Mouse (Mus musculus) forebrain, embryonic 16.5 days (tissue): Measurements from ENCODE around the gene Tnfrsf13b. TPM values are rescaled to one million over a fixed set of nuclear protein-coding genes. Genes with fewer than 3 reads are reported as not detected.
"Not testable (repeated sequence)": the region's sequence is repeated elsewhere in the genome, so short reads cannot be mapped to it uniquely, and the experiment has no call there.

Experiments
- ATAC-seq: fragments of 200-750 bp; cut with Nextera tagmentation; 2 replicates; pipeline ENCODE4 v1.8.0; 2017; ENCODE audit warnings: mild to moderate bottlenecking, moderate library complexity
- H3K27ac ChIP-seq: fragments of 300-500 bp; sonication (generic); 2 replicates; pipeline ENCODE4 v1.5.1; 2014; ENCODE audit warnings: low read length, control low read depth
- H3K27me3 ChIP-seq: fragments of 300-500 bp; sonication (generic); replicated peaks from 2 replicates; pipeline ENCODE4 v1.6.1; 2014; ENCODE audit warnings: low read length; ENCODE audit not compliant: control insufficient read depth, insufficient read depth
- H3K36me3 ChIP-seq: fragments of 300-500 bp; sonication (generic); 2 replicates; pipeline ENCODE4 v1.6.1; 2014; ENCODE audit not compliant: control insufficient read depth, insufficient read depth
- H3K4me1 ChIP-seq: fragments of 300-500 bp; sonication (generic); replicated peaks from 2 replicates; pipeline ENCODE4 v1.6.1; 2014; ENCODE audit warnings: low read length; ENCODE audit not compliant: control insufficient read depth, insufficient read depth
- H3K4me2 ChIP-seq: fragments of 300-500 bp; sonication (generic); 2 replicates; pipeline ENCODE4 v1.6.1; 2014; ENCODE audit warnings: mild to moderate bottlenecking, low read length, control low read depth
- H3K4me3 ChIP-seq: fragments of 300-500 bp; sonication (generic); replicated peaks from 2 replicates; pipeline ENCODE4 v1.5.1; 2014; ENCODE audit warnings: mild to moderate bottlenecking, low read length, control low read depth
- H3K9ac ChIP-seq: fragments of 300-500 bp; sonication (generic); replicated peaks from 2 replicates; pipeline ENCODE4 v1.6.1; 2014; ENCODE audit warnings: low read depth, low read length, control low read depth
- H3K9me3 ChIP-seq: fragments of 300-500 bp; sonication (generic); 2 replicates; pipeline ENCODE4 v1.6.1; 2016; ENCODE audit warnings: low read length; ENCODE audit not compliant: control insufficient read depth
- WGBS: fragments of 180-500 bp; shearing (Covaris S2); extraction: QIAGEN DNeasy Blood & Tissue Kit; methylation state at CpG from one replicate; pipeline ENCODE4 v1.1.7; 2014; 5-methylcytosine and 5-hydroxymethylcytosine counted together
- polyA plus RNA-seq: library from polyadenylated mRNA; unstranded; fragments of >200 nt; fragmentation: Nextera tagmentation; extraction: Ambion mirVana; gene quantifications from 2 replicates; pipeline ENCODE4 v1.2.1, GENCODE M21; 2015

Gene Tnfrsf13b
- polyA plus RNA-seq, 1 experiment from 2014 or later, result 0.57 TPM

- peak within 1 kb of the TSS; percentile 77 for H3K4me2 ChIP-seq
- H3K9ac ChIP-seq, result peak within 1 kb of the TSS; percentile 100
- H3K27me3 ChIP-seq, result no peaks in the 10 kb centered on the region
- peak within 1 kb of the TSS; percentile 100 for H3K4me3 ChIP-seq
- H3K36me3 ChIP-seq, result no peaks in the 10 kb centered on the region
- H3K27ac ChIP-seq, result peak within 1 kb of the TSS; percentile 100
- ATAC-seq, result peak; percentile 95
- no peaks in the 10 kb centered on the region for H3K9me3 ChIP-seq
- H3K4me1 ChIP-seq, result peaks cover 38% of the 10 kb centered on the region
- WGBS, result under 1% methylated on average over 68 of the region's 69 CpGs
Measured at GRCm38 (mm10) chr11:61174821-61175658, 48.5 kb downstream of the Tnfrsf13b start, which contains the start of gene Usp22. TSS of gene Usp22 (minus strand) at chr11:61175055.

DNA sequence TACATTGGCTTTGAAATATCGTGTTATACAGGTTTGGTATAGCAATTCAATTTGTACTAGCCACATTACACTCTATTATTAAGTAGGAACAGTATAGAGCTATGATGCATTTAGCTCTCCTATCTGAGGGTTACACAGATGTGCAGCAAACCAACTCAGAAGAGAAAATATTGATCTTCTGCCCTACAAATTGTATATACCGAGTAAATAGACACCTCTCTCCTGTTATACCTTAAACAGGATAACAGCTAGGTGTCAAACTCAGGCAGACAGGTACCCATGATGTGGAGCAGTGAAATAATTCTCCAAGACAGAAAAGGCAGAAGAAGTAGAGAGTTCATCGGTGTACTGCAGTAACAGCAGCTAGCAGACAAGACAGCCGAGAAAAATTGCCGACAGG, 49.2 kb downstream of the Tnfrsf13b start:
- no peak overlapping the region for H3K4me3 ChIP-seq
- peaks cover 30% of the 10 kb centered on the region for H3K4me1 ChIP-seq
- no peak for ATAC-seq
- peak overlapping the region; percentile 30 for H3K4me2 ChIP-seq
- H3K27me3 ChIP-seq, result no peaks in the 10 kb centered on the region
- no peaks in the 10 kb centered on the region for H3K9me3 ChIP-seq
- H3K27ac ChIP-seq, result peak overlapping the region; percentile 75
- no peaks in the 10 kb centered on the region for H3K36me3 ChIP-seq
- WGBS, result 76% methylated on average over 5 of the region's 5 CpGs
- no peak overlapping the region for H3K9ac ChIP-seq

GRCm38 (mm10) chr11:61176321-61176720, 49.8 kb downstream of the Tnfrsf13b start:
- Histone ChIP-seq H3K9ac (no peak overlapping the region), H3K36me3 (no peaks in the 10 kb centered on the region), H3K4me1 (peaks cover 27% of the 10 kb centered on the region), H3K4me2 (no peak overlapping the region), H3K4me3 (no peak overlapping the region), H3K9me3 (no peaks in the 10 kb centered on the region), H3K27ac (peak overlapping the region; percentile 75), H3K27me3 (no peaks in the 10 kb centered on the region)
- no peak for ATAC-seq
- WGBS, result 88% methylated on average over 1 of the region's 1 CpGs

DNA sequence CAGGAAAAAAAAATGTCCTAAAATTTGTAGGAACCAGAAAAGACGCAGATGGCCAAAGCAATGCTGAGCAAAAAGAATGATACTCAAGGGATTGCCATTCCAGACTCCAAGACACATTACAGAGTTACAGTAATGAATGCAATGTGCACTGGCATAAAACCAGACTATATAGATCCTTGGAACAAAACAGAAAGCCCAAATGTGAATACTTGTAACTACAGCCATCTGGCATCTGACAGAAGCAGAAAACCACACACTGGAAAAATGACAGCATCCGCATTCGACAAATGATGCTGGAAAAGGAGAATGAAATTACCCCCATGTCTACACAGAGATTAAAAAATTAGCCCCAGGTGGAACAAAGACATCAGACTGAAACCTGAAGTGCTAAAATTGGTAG, 53.8 kb downstream of the Tnfrsf13b start:
- peak overlapping the region; percentile 81 for H3K27ac ChIP-seq
- WGBS, result 72% methylated on average over 3 of the region's 3 CpGs
- no peak overlapping the region for H3K9ac ChIP-seq
- ATAC-seq, result peak; percentile 38; the same call in 1 of the 2 replicates
- H3K4me2 ChIP-seq, result no peak overlapping the region
- no peaks in the 10 kb centered on the region for H3K36me3 ChIP-seq
- no peak overlapping the region for H3K4me3 ChIP-seq
- no peaks in the 10 kb centered on the region for H3K27me3 ChIP-seq
- H3K4me1 ChIP-seq, result peaks cover 6% of the 10 kb centered on the region
- H3K9me3 ChIP-seq, result no peaks in the 10 kb centered on the region

- peaks cover 2% of the 10 kb centered on the region; the same call in 1 of the 2 replicates for H3K4me1 ChIP-seq
- no peak for ATAC-seq
- H3K27ac ChIP-seq, result no peak overlapping the region
- H3K4me2 ChIP-seq, result no peak overlapping the region
- H3K4me3 ChIP-seq, result no peak overlapping the region
- no peaks in the 10 kb centered on the region for H3K36me3 ChIP-seq
- no peak overlapping the region for H3K9ac ChIP-seq
- H3K9me3 ChIP-seq, result no peaks in the 10 kb centered on the region
- H3K27me3 ChIP-seq, result no peaks in the 10 kb centered on the region
Measured at GRCm38 (mm10) chr11:61181624-61182023, 55.1 kb downstream of the Tnfrsf13b start.

DNA sequence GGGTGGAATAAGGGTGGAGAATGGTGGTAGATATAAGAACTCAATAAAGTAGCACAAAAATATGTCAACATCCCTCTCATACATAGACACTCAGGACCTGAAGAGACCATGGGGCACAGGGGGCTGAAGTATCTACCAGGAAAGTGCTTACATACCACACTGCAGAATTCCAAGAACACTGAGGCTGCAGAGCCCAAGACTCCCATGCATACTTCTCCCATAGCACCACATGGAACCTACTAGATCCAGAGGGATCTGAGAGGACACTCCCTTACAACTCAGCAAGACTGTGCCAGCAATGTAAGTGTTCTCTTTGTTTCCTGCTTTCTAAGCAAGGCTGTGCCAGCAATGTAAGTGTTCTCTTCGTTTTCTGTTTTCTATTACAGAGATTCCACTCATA, 57.3 kb downstream of the Tnfrsf13b start:
- no peaks in the 10 kb centered on the region for H3K36me3 ChIP-seq
- H3K27me3 ChIP-seq, result no peaks in the 10 kb centered on the region
- no peak overlapping the region for H3K4me2 ChIP-seq
- no peak overlapping the region for H3K9ac ChIP-seq
- 75% methylated on average over 1 of the region's 1 CpGs for WGBS
- no peak for ATAC-seq
- no peak overlapping the region for H3K4me3 ChIP-seq
- no peaks in the 10 kb centered on the region for H3K9me3 ChIP-seq
- no peak overlapping the region for H3K27ac ChIP-seq
- H3K4me1 ChIP-seq, result peaks cover 2% of the 10 kb centered on the region; the same call in 1 of the 2 replicates

- H3K4me1 ChIP-seq, result no peaks in the 10 kb centered on the region
- H3K4me2 ChIP-seq, result no peak overlapping the region
- no peaks in the 10 kb centered on the region; the same call in 1 of the 2 replicates for H3K27me3 ChIP-seq
- WGBS, result 64% methylated on average over 2 of the region's 2 CpGs
- no peak overlapping the region for H3K9ac ChIP-seq
- no peaks in the 10 kb centered on the region for H3K9me3 ChIP-seq
- no peak for ATAC-seq
- no peaks in the 10 kb centered on the region for H3K36me3 ChIP-seq
- no peak overlapping the region for H3K4me3 ChIP-seq
- no peak overlapping the region for H3K27ac ChIP-seq
Measured at GRCm38 (mm10) chr11:61190776-61191175, 64.2 kb downstream of the Tnfrsf13b start.

DNA sequence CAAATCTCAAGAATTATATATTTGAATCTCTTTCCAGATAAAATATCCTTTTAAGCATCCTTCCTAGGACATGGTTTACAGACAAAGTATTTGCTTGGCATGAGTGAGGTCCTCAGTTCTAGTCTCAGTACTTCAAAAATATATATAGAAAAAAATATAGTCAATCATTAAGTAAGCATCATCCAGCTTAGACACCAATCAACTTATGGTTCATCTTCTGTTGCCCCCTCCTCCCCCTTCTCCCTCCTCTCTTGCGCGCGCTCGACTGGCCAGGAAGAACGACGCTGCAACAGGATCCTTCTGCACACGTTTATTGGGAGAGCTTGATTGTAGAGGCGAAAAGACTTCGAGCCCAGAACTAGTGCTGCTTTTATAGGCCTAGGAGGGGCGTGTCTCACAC, 65.6 kb downstream of the Tnfrsf13b start:
- not testable (repeated sequence) for H3K4me2 ChIP-seq, H3K27me3 ChIP-seq, H3K9me3 ChIP-seq, H3K4me1 ChIP-seq, H3K27ac ChIP-seq, H3K9ac ChIP-seq, H3K36me3 ChIP-seq, ATAC-seq, H3K4me3 ChIP-seq
- WGBS, result 92% methylated on average over 6 of the region's 10 CpGs

GRCm38 (mm10) chr11:61192779-61193178, 66.2 kb downstream of the Tnfrsf13b start:
- H3K36me3 ChIP-seq, result no peaks in the 10 kb centered on the region
- no peak overlapping the region for H3K27ac ChIP-seq
- no peak overlapping the region for H3K4me3 ChIP-seq
- no peaks in the 10 kb centered on the region for H3K9me3 ChIP-seq
- no peaks in the 10 kb centered on the region; the same call in 1 of the 2 replicates for H3K27me3 ChIP-seq
- WGBS, result 82% methylated on average over 1 of the region's 2 CpGs
- no peak for ATAC-seq
- H3K4me2 ChIP-seq, result no peak overlapping the region
- no peaks in the 10 kb centered on the region for H3K4me1 ChIP-seq
- no peak overlapping the region for H3K9ac ChIP-seq
